Mouse (Mus musculus): ENCODE data around the gene Rad51b. TPM values are rescaled to one million over a fixed set of nuclear protein-coding genes. Genes with fewer than 3 reads are reported as not detected.

Gene Rad51b
- polyA plus RNA-seq, 1 experiment from 2014 or later: 7.8 TPM

GRCm38 (mm10) chr12:79766116-79766515 is 469.0 kb downstream of the Rad51b start:
- Histone ChIP-seq H3K9me3 (replicated peaks; ENCODE audit: control insufficient read depth, low read length) (no peaks in the 10 kb centered on the region), H3K36me3 (ENCODE audit: control insufficient read depth, insufficient read depth, low read length) (no peaks in the 10 kb centered on the region), H3K27me3 (ENCODE audit: control insufficient read depth, insufficient read depth, low read length) (no peaks in the 10 kb centered on the region), H3K27ac (ENCODE audit: low read length) (no peak overlapping the region), H3K4me1 (ENCODE audit: control insufficient read depth, insufficient read depth, low read length) (peaks cover 36% of the 10 kb centered on the region), H3K4me3 (replicated peaks; ENCODE audit: low read length) (no peak overlapping the region), H3K9ac (ENCODE audit: low read length) (no peak overlapping the region), H3K4me2 (ENCODE audit: low read depth, low read length) (no peak overlapping the region)
- ATAC-seq (ENCODE audit: insufficient read depth, low FRiP score): no peak
- WGBS: 62% methylated on average over 6 of the region's 6 CpGs

- Histone ChIP-seq H3K4me3 (replicated peaks; ENCODE audit: low read length) (no peak overlapping the region), H3K9ac (ENCODE audit: low read length) (no peak overlapping the region), H3K4me1 (ENCODE audit: control insufficient read depth, insufficient read depth, low read length) (peaks cover 20% of the 10 kb centered on the region), H3K27me3 (ENCODE audit: control insufficient read depth, insufficient read depth, low read length) (no peaks in the 10 kb centered on the region), H3K27ac (ENCODE audit: low read length) (no peak overlapping the region), H3K4me2 (ENCODE audit: low read depth, low read length) (no peak overlapping the region), H3K9me3 (replicated peaks; ENCODE audit: control insufficient read depth, low read length) (no peaks in the 10 kb centered on the region), H3K36me3 (ENCODE audit: control insufficient read depth, insufficient read depth, low read length) (0 out of 2 replicates have a peak, but pooled peaks cover 2% of the 10 kb centered on the region)
- 60% methylated on average over 7 of the region's 7 CpGs for WGBS
- no peak for ATAC-seq (ENCODE audit: insufficient read depth, low FRiP score)
These were observed 471.8 kb downstream of the Rad51b start for GRCm38 (mm10) chr12:79768741-79769322.

DNA sequence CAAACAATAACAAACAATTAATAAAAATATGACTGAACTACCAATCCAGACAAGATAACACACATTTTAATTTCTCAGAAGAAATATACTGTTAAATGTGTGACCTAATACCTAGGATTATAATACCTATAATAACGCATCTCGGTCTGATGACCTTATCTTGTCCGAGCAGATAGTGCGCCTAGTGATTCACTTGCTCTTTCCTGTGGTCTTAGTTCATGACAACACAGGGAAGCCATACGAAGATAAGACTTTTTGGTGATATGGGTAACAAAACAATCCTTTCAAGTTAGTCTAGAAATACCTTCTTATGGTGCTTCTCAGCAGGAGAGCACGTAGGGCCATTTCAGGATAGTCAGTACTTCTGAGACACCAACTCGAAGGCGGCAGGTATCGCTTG is 472.7 kb downstream of the Rad51b start:
- WGBS: 84% methylated on average over 9 of the region's 9 CpGs
- ATAC-seq (ENCODE audit: insufficient read depth, low FRiP score): no peak

DNA sequence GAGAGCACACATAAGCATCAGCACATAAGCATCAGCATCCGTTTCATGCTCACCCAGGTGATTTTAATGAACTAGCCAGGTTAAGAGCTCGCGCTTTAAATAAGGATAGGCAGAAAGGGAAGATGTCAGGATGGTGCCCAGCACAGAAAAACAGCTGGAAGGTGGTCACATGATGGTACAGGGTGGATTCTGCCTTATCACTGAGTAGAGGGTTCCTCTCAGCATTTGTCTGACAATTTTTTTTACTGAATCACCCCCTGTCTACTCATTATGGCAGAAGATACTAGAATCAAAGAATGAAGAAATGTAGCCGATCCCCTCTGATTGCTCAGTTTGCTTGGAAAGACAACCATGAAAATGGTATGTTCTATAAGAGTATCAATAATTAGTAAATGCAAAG is 474.1 kb downstream of the Rad51b start:
- Histone ChIP-seq H3K27me3 (ENCODE audit: control insufficient read depth, insufficient read depth, low read length) (no peaks in the 10 kb centered on the region), H3K36me3 (ENCODE audit: control insufficient read depth, insufficient read depth, low read length) (0 out of 2 replicates have a peak, but pooled peaks cover 2% of the 10 kb centered on the region), H3K4me1 (ENCODE audit: control insufficient read depth, insufficient read depth, low read length) (peaks cover 16% of the 10 kb centered on the region), H3K4me2 (ENCODE audit: low read depth, low read length) (no peak overlapping the region), H3K9ac (ENCODE audit: low read length) (no peak overlapping the region), H3K27ac (ENCODE audit: low read length) (no peak overlapping the region), H3K9me3 (replicated peaks; ENCODE audit: control insufficient read depth, low read length) (no peaks in the 10 kb centered on the region), H3K4me3 (replicated peaks; ENCODE audit: low read length) (no peak overlapping the region)
- WGBS: 93% methylated on average over 4 of the region's 4 CpGs
- no peak for ATAC-seq (ENCODE audit: insufficient read depth, low FRiP score)

More for the DNA sequence above, 472.7 kb downstream of the Rad51b start:
- Histone ChIP-seq H3K27ac (ENCODE audit: low read length) (no peak overlapping the region), H3K36me3 (ENCODE audit: control insufficient read depth, insufficient read depth, low read length) (0 out of 2 replicates have a peak, but pooled peaks cover 2% of the 10 kb centered on the region), H3K27me3 (ENCODE audit: control insufficient read depth, insufficient read depth, low read length) (no peaks in the 10 kb centered on the region), H3K9ac (ENCODE audit: low read length) (no peak overlapping the region), H3K4me2 (ENCODE audit: low read depth, low read length) (no peak overlapping the region), H3K4me3 (replicated peaks; ENCODE audit: low read length) (no peak overlapping the region), H3K9me3 (replicated peaks; ENCODE audit: control insufficient read depth, low read length) (no peaks in the 10 kb centered on the region), H3K4me1 (ENCODE audit: control insufficient read depth, insufficient read depth, low read length) (peaks cover 20% of the 10 kb centered on the region)

DNA sequence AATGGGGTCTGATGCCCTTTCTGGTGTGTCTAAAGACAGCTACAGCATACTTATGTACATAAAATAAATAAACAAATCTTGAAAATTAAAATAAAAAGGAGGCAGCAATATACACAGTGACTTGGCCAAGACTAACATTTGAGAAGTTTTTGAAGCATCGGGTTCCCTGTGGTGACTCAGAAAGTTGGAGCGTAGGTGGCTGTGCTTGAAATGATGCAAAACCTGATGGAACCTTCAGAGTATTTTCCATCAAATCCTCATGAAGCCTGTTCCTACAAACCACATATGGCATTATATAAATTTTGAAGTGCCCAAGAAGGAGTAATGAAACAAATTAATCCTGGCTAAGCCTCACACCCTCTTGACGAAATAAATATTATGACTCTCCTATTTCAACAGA is 474.7 kb downstream of the Rad51b start:
- no peak for ATAC-seq (ENCODE audit: insufficient read depth, low FRiP score)
- Histone ChIP-seq H3K4me2 (ENCODE audit: low read depth, low read length) (no peak overlapping the region), H3K9ac (ENCODE audit: low read length) (no peak overlapping the region), H3K4me3 (replicated peaks; ENCODE audit: low read length) (no peak overlapping the region), H3K9me3 (replicated peaks; ENCODE audit: control insufficient read depth, low read length) (no peaks in the 10 kb centered on the region), H3K36me3 (ENCODE audit: control insufficient read depth, insufficient read depth, low read length) (0 out of 2 replicates have a peak, but pooled peaks cover 2% of the 10 kb centered on the region), H3K27ac (ENCODE audit: low read length) (no peak overlapping the region), H3K4me1 (ENCODE audit: control insufficient read depth, insufficient read depth, low read length) (peaks cover 11% of the 10 kb centered on the region), H3K27me3 (ENCODE audit: control insufficient read depth, insufficient read depth, low read length) (no peaks in the 10 kb centered on the region)
- 77% methylated on average over 3 of the region's 3 CpGs for WGBS

- no peak overlapping the region for H3K4me3 ChIP-seq (replicated peaks; ENCODE audit: low read length)
- H3K4me1 ChIP-seq (ENCODE audit: control insufficient read depth, insufficient read depth, low read length): peaks cover 8% of the 10 kb centered on the region
- H3K9ac ChIP-seq (ENCODE audit: low read length): no peak overlapping the region
- WGBS: 53% methylated on average over 4 of the region's 4 CpGs
- H3K36me3 ChIP-seq (ENCODE audit: control insufficient read depth, insufficient read depth, low read length): 0 out of 2 replicates have a peak, but pooled peaks cover 2% of the 10 kb centered on the region
- peak overlapping the region; percentile 66; the same call in 1 of the 2 replicates for H3K27ac ChIP-seq (ENCODE audit: low read length)
- peak; percentile 47; the same call in 1 of the 2 replicates for ATAC-seq (ENCODE audit: insufficient read depth, low FRiP score)
- no peaks in the 10 kb centered on the region for H3K9me3 ChIP-seq (replicated peaks; ENCODE audit: control insufficient read depth, low read length)
- H3K27me3 ChIP-seq (ENCODE audit: control insufficient read depth, insufficient read depth, low read length): no peaks in the 10 kb centered on the region
- H3K4me2 ChIP-seq (ENCODE audit: low read depth, low read length): no peak overlapping the region
These were observed 476.2 kb downstream of the Rad51b start for GRCm38 (mm10) chr12:79773246-79773645.

GRCm38 (mm10) chr12:79774571-79774970 is 477.5 kb downstream of the Rad51b start:
- H3K4me3 ChIP-seq (replicated peaks; ENCODE audit: low read length): no peak overlapping the region
- H3K27me3 ChIP-seq (ENCODE audit: control insufficient read depth, insufficient read depth, low read length): no peaks in the 10 kb centered on the region
- H3K4me2 ChIP-seq (ENCODE audit: low read depth, low read length): no peak overlapping the region
- H3K9me3 ChIP-seq (replicated peaks; ENCODE audit: control insufficient read depth, low read length): no peaks in the 10 kb centered on the region
- H3K4me1 ChIP-seq (ENCODE audit: control insufficient read depth, insufficient read depth, low read length): peaks cover 8% of the 10 kb centered on the region
- whole genome bisulfite sequencing: 65% methylated on average over 4 of the region's 4 CpGs
- 0 out of 2 replicates have a peak, but pooled peaks cover 2% of the 10 kb centered on the region for H3K36me3 ChIP-seq (ENCODE audit: control insufficient read depth, insufficient read depth, low read length)
- H3K9ac ChIP-seq (ENCODE audit: low read length): no peak overlapping the region
- peak overlapping the region; percentile 51 for H3K27ac ChIP-seq (ENCODE audit: low read length)
- no peak for ATAC-seq (ENCODE audit: insufficient read depth, low FRiP score)

DNA sequence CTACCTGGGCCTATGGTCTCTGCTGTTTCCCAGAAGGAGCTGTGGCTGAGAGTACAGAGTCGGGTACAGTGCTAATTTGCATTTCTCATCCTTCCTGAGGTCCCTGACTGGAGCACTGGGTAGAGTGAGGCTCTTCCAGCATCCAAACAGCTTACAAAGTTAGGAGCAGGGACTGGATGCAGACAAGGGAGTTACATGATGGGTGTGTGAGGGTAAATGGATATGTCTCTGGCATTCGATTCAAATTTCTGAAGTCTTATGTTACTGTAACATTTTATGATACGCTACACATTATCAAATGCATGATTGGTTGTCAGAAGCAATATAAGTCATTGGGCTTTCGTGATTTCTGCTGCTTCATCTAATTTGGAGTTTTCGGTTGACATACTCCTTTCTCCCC is 479.7 kb downstream of the Rad51b start:
- H3K4me1 ChIP-seq (ENCODE audit: control insufficient read depth, insufficient read depth, low read length): peaks cover 3% of the 10 kb centered on the region

DNA sequence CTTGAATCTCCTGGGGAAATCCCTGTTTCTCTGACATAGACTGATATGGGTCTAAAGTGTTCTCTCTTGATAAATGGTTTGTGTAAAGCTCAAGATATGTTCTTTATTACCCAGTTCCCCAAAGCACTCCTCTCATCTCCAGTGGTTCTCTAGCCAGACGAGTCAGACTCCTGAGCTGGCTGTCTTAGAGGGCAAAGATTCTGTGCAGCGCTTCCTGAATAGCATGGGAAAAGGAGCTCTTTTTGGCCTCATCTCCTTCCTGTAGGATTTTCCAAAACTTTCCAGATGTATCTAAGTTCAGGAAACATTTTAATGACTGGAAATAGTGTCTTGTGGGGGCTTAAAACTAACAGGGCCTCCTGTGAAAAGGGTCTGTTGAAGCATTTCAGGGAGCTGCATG is 483.7 kb downstream of the Rad51b start:
- Histone ChIP-seq H3K4me3 (replicated peaks; ENCODE audit: low read length) (no peak overlapping the region), H3K4me2 (ENCODE audit: low read depth, low read length) (no peak overlapping the region), H3K27me3 (ENCODE audit: control insufficient read depth, insufficient read depth, low read length) (no peaks in the 10 kb centered on the region), H3K27ac (ENCODE audit: low read length) (peak overlapping the region; percentile 73), H3K9me3 (replicated peaks; ENCODE audit: control insufficient read depth, low read length) (peaks cover 3% of the 10 kb centered on the region), H3K9ac (ENCODE audit: low read length) (no peak overlapping the region), H3K4me1 (ENCODE audit: control insufficient read depth, insufficient read depth, low read length) (no peaks in the 10 kb centered on the region; the same call in 1 of the 2 replicates), H3K36me3 (ENCODE audit: control insufficient read depth, insufficient read depth, low read length) (no peaks in the 10 kb centered on the region)
- peak; percentile 15; the same call in 1 of the 2 replicates for ATAC-seq (ENCODE audit: insufficient read depth, low FRiP score)
- 65% methylated on average over 2 of the region's 2 CpGs for WGBS

More for the DNA sequence above, 479.7 kb downstream of the Rad51b start:
- ATAC-seq (ENCODE audit: insufficient read depth, low FRiP score): no peak
- H3K9ac ChIP-seq (ENCODE audit: low read length): no peak overlapping the region
- no peak overlapping the region for H3K4me3 ChIP-seq (replicated peaks; ENCODE audit: low read length)
- WGBS: 84% methylated on average over 5 of the region's 5 CpGs
- no peak overlapping the region for H3K4me2 ChIP-seq (ENCODE audit: low read depth, low read length)
- no peaks in the 10 kb centered on the region for H3K27me3 ChIP-seq (ENCODE audit: control insufficient read depth, insufficient read depth, low read length)
- 0 out of 2 replicates have a peak, but pooled peaks cover 2% of the 10 kb centered on the region for H3K36me3 ChIP-seq (ENCODE audit: control insufficient read depth, insufficient read depth, low read length)
- H3K9me3 ChIP-seq (replicated peaks; ENCODE audit: control insufficient read depth, low read length): no peaks in the 10 kb centered on the region
- no peak overlapping the region for H3K27ac ChIP-seq (ENCODE audit: low read length)
